Mouse (Mus musculus) thymus, adult 2 months (tissue): ENCODE data around the gene Olfr467. TPM values are rescaled to one million over a fixed set of nuclear protein-coding genes. Genes with fewer than 3 reads are reported as not detected.
A peak's percentile ranks its signal among the peaks of the same experiment; 100 is the strongest.

Experiments
- DNase-seq: peaks from one replicate; pipeline ENCODE4 v3.0.0; 2021
- H3K27ac ChIP-seq: fragments of 200-500 bp; 2 replicates; pipeline ENCODE4 v1.5.1; 2012; ENCODE audit warnings: low read length, control low read depth; ENCODE audit not compliant: control insufficient read depth, insufficient read depth
- H3K27me3 ChIP-seq: fragments of 200-500 bp; 2 replicates; pipeline ENCODE4 v1.6.1; 2012; ENCODE audit warnings: mild to moderate bottlenecking, low read length, moderate library complexity, mixed read lengths; ENCODE audit not compliant: control insufficient read depth, insufficient read depth
- H3K36me3 ChIP-seq: fragments of 200-500 bp; 2 replicates; pipeline ENCODE4 v1.6.1; 2012; ENCODE audit warnings: mild to moderate bottlenecking, low read length, moderate library complexity; ENCODE audit not compliant: control insufficient read depth, insufficient read depth
- H3K4me1 ChIP-seq: fragments of 200-500 bp; replicated peaks from 2 replicates; pipeline ENCODE4 v1.6.1; 2012; ENCODE audit warnings: low read length; ENCODE audit not compliant: control insufficient read depth, insufficient read depth
- H3K4me3 ChIP-seq: fragments of 200-500 bp; 2 replicates; pipeline ENCODE4 v1.5.1; 2012; ENCODE audit warnings: mild to moderate bottlenecking, low read length, control low read depth, moderate library complexity; ENCODE audit not compliant: control insufficient read depth, insufficient read depth
- CTCF ChIP-seq: fragments of 200-500 bp; IDR thresholded peaks from 2 replicates; pipeline ENCODE4 v1.5.1; 2012; ENCODE audit warnings: mild to moderate bottlenecking, control low read depth, low read length, moderate library complexity, borderline replicate concordance; ENCODE audit not compliant: control insufficient read depth, poor library complexity, insufficient read depth; ENCODE audit errors: extremely low read depth
- POLR2A ChIP-seq: fragments of 200-500 bp; IDR thresholded peaks from 2 replicates; pipeline ENCODE4 v1.6.1; 2012; ENCODE audit warnings: mild to moderate bottlenecking, low read length, control low read depth, moderate library complexity; ENCODE audit not compliant: control insufficient read depth, poor library complexity, insufficient read depth; ENCODE audit errors: extremely low read depth
- WGBS: fragments of 180-500 bp; shearing (Covaris S2); methylation state at CpG from one replicate; pipeline ENCODE4 v1.1.7; 2018; 5-methylcytosine and 5-hydroxymethylcytosine counted together
- polyA plus RNA-seq: library from polyadenylated mRNA; depleted of rRNA; stranded (reverse); fragments of >200 nt; gene quantifications from 2 replicates; pipeline ENCODE4 v1.2.3, GENCODE M21; 2012; rRNA removed

The Olfr467 gene
- not detected in 2 replicates for polyA plus RNA-seq

DNA sequence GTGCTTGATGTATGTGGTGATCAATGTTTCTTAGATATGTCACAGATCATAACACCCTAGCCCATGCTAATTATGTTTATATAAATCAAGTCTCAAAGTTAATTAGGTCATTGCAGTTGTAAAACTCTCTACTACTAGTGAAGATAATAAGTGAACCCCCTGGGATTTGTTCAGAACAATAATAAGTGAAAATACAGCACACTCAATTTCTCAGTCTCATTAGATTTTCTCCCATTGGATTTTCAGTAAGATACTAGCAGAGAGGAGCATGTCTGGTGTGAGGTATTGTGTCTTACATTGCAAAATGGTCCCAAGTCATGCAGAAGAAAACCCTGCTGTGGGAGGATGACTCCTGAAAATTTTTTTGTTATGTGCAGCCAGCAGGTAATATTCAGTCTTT is at the start of gene Olfr467:
Gene Olfr467 (plus strand): TSS at position 301 of the 400 bp plus-strand sequence.
- Histone ChIP-seq H3K36me3 (no peaks in the 10 kb centered on the region), H3K27ac (no peak within 1 kb of the TSS), H3K27me3 (no peaks in the 10 kb centered on the region), H3K4me3 (no peak within 1 kb of the TSS), H3K4me1 (no peaks in the 10 kb centered on the region)
- TF ChIP-seq CTCF (no peak), POLR2A (no peak)
- DNase-seq, result no peak

DNA sequence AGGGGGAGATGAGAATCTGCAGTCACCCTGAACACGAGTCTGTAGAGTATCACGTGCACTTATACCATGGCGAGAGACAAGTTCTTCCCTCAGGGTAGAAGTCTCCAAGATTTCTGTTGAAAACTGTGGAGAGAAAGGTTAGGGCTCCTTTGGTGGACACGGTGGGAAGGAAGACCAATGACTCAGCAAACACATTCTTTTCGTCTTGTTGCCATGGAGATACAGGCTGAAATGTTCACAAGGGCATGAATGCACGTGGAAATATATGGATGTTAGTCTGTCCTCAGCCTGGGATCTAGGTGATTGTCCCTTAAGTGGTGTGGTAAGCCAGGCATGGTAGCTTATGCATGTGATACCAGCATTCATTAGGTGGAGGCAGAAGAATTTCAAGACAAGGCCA is 41.3 kb upstream of the Olfr467 start:
- no peaks in the 10 kb centered on the region for H3K27me3 ChIP-seq
- no peak for DNase-seq
- H3K27ac ChIP-seq, result no peak overlapping the region
- no peak overlapping the region for H3K4me3 ChIP-seq
- WGBS, result 60% methylated on average over 6 of the region's 6 CpGs
- TF ChIP-seq POLR2A (no peak), CTCF (no peak)
- H3K36me3 ChIP-seq, result no peaks in the 10 kb centered on the region
- no peaks in the 10 kb centered on the region for H3K4me1 ChIP-seq

DNA sequence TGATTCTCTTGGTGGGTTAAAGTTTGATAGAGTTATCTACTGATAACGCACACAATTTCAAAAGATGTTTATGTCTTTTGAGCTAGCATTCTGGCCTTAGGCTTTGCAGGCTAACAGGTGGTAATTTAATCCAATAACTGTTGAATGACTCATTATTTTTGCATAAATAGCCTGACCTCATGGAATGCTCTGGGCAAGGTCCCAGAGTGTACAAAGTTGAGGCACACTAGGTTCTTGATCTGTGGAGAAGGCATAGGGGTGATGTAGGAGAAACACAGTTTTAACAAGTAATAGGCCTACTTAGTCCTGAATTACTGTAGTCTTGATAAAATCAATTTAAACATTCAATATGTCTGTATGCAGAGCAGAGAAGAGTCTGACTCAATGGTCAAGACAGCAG is 33.8 kb upstream of the Olfr467 start:
- no peaks in the 10 kb centered on the region for H3K4me1 ChIP-seq
- no peak for DNase-seq
- no peaks in the 10 kb centered on the region for H3K36me3 ChIP-seq
- H3K27me3 ChIP-seq, result no peaks in the 10 kb centered on the region
- H3K4me3 ChIP-seq, result no peak overlapping the region
- 93% methylated on average over 1 of the region's 1 CpGs for WGBS
- TF ChIP-seq POLR2A (no peak), CTCF (no peak)
- H3K27ac ChIP-seq, result no peak overlapping the region

DNA sequence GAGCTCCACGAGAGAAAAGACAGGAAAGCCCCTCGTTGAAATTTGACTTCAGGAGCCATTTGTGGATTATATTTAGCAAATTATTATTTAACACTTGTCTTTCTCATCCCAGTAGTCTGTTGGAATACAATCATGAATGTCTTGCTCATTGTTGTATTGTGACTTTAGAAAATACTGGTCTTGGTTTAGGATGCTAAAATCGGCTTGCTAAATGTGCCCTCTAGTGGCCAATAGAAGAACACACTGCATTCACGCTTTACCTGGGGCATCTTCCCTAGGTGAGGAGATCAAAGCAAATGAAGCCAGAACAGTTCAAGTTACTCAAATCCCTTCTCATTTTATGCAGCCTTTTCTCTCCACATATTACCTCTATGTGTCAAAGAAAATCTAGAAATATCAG is 32.5 kb upstream of the Olfr467 start:
- WGBS, result 46% methylated on average over 4 of the region's 4 CpGs
- no peak overlapping the region for H3K27ac ChIP-seq
- H3K36me3 ChIP-seq, result no peaks in the 10 kb centered on the region
- no peaks in the 10 kb centered on the region for H3K27me3 ChIP-seq
- no peak for TF ChIP-seq POLR2A
- no peak for TF ChIP-seq CTCF
- peak; percentile 6 for DNase-seq
- no peaks in the 10 kb centered on the region for H3K4me1 ChIP-seq
- H3K4me3 ChIP-seq, result no peak overlapping the region

DNA sequence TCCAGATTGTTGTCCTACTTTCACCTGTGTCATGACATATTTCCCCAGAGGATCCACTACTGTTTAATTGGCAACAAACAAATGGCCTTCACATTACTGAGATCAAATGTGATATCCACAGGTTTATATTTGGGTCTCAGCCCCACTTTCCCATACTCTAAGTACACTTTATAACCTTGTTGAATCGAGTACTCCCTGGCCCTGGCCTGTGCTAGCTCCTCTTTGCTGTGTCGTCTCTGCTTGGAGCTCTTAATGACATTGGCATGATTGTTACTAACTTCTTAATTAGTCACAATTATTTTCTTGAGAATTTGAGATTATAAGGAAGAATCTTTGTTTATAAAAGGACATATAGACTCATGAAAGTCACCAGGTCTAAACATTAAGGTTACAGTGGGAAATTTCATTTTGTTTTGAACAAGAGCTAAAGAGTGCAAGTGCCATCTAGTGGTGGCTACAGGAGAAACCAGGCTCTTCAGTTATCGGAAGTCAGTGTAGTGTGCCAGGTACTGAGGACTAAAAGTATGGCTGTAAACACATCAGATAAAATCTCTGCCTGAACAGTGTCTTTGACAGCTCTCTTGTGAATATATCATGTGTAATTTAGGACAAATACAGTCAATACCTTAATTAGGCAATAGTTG is 24.0 kb upstream of the Olfr467 start:
- no peaks in the 10 kb centered on the region for H3K27me3 ChIP-seq
- TF ChIP-seq CTCF (no peak), POLR2A (no peak)
- no peaks in the 10 kb centered on the region for H3K4me1 ChIP-seq
- H3K27ac ChIP-seq, result no peak overlapping the region
- H3K36me3 ChIP-seq, result no peaks in the 10 kb centered on the region
- WGBS, result 60% methylated on average over 3 of the region's 3 CpGs
- no peak overlapping the region for H3K4me3 ChIP-seq
- no peak for DNase-seq

DNA sequence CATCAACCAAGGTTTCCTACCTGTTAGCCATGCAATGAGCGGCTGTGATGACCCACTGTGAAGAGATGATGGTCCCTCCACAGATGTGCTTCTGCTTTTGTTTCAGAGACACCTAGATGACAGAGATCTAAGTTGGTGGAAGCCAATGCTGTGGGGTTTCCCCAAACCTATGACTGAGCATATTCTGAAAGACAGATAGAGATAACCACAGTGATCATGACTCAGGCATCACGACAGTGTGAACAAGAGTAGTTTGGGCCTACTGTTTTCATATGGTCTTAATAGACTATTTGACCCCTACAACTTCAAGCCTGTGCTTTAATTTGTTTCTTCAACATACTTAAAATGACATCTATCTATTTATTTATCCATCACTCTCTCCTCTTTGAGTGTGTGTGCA is 15.6 kb upstream of the Olfr467 start:
- no peak for DNase-seq
- WGBS, result 80% methylated on average over 2 of the region's 2 CpGs
- TF ChIP-seq CTCF (no peak), POLR2A (no peak)
- no peak overlapping the region for H3K27ac ChIP-seq
- H3K36me3 ChIP-seq, result no peaks in the 10 kb centered on the region
- no peaks in the 10 kb centered on the region for H3K4me1 ChIP-seq
- no peak overlapping the region for H3K4me3 ChIP-seq
- H3K27me3 ChIP-seq, result no peaks in the 10 kb centered on the region

DNA sequence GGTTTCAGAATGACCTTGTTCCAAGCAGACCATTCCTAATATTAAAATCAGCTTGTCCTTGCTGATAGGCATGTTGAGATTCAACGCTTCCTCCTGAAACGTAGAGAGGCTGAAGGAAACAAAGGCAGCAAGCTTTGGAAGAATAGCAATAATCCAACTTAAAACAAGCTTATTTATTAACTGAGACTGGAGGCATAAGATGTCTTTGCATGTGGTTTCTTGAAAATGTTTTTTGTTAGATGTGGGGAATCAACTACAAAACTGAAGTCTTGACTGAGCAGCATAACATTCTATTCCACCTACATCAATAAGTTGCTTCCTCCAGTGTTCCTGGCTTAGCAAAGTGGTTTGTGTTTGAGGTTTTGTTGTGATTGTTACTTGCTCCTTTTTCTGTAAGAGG is 11.0 kb upstream of the Olfr467 start, which contains the start of gene Ovch2:
Gene Ovch2 (minus strand): TSS at position 101 of the 400 bp plus-strand sequence.
- H3K27ac ChIP-seq, result no peak within 1 kb of the TSS
- DNase-seq, result no peak
- no peaks in the 10 kb centered on the region for H3K4me1 ChIP-seq
- no peak for TF ChIP-seq POLR2A
- TF ChIP-seq CTCF, result no peak
- 94% methylated on average over 2 of the region's 2 CpGs for WGBS
- H3K4me3 ChIP-seq, result no peak within 1 kb of the TSS
- H3K36me3 ChIP-seq, result no peaks in the 10 kb centered on the region
- H3K27me3 ChIP-seq, result no peaks in the 10 kb centered on the region
